Mouse (Mus musculus): ENCODE results near the gene Mllt3.

DNA sequence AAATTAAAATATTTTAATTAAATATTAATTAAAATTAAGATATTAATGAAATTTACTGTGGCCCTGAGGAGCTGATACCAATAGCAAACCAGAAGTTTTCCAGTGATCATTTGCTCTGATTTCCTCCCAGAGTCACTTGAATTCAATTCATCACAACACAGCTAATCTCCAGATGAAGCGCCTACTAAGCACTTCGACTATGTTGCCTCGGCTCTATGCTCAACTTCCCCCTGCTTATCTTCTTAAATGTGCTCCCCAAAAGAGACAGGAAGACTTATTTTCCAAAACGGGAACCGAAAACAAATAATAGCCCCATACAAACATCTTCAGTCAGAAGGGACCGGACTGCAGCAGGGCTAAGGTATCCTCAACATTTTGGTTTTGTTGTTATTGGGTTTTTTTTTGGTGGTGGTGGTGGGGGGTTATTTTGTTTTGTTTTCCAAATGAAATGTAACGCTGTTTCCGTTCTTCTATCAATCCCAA, 90.2 kb downstream of the Mllt3 start:
- TF ChIP-seq CTCF (IDR thresholded peaks at IDR 0.05; ENCODE audit: extremely low read depth, insufficient read length, insufficient replicate concordance, low read depth, low read length) (no peak), POLR2A (IDR thresholded peaks at IDR 0.05; ENCODE audit: low read depth, low read length) (no peak)
